21 mouse cellular contexts compared by ENCODE assay signal in the genomic region with DNA sequence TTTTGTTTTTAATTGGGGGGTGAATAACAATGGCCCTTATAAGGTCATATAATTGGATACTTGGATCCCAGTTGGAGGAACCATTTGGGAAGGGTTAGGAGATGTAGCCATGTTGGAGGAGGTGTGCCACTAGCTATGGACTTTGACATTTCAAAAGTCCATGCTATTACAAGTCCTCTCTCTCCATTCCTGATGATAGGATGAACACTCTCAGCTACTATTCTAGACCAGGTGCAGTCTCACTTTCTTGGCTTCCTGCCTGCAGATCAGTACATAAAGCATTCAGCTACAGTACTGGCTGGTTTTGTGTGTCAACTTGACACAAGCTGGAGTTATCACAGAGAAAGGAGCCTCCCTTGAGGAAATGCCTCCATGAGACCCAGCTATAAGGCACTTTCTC.
"Had no signal": no experiment of that assay in that cellular context is flagged by ENCODE, and none has a peak within 500 bp of the region (broad histone marks: within the 10 kb centered on the region; RNA-seq: fewer than 3 reads in every experiment).

No protein-coding gene starts in this region.

- H3K36me3 ChIP-seq: kidney, embryonic 15.5 days; lung, embryonic 15.5 days; midbrain, embryonic 12.5 days; midbrain, embryonic 15.5 days; stomach, embryonic 15.5 days had no signal

- H3K4me2 ChIP-seq: kidney, embryonic 15.5 days; liver, embryonic 11.5 days; lung, embryonic 15.5 days; midbrain, embryonic 12.5 days; midbrain, embryonic 15.5 days; stomach, embryonic 15.5 days had no signal

- H3K4me3 ChIP-seq: kidney, embryonic 15.5 days; left cerebral cortex, adult 2 months; lung, embryonic 15.5 days; midbrain, embryonic 12.5 days; midbrain, embryonic 15.5 days; myocyte; stomach, embryonic 15.5 days had no signal

- H3K4me1 ChIP-seq: kidney, embryonic 15.5 days; lung, embryonic 15.5 days; midbrain, embryonic 12.5 days; midbrain, embryonic 15.5 days; stomach, embryonic 15.5 days had no signal

- H3K9ac ChIP-seq: kidney, embryonic 15.5 days; liver, embryonic 14.5 days; lung, embryonic 15.5 days; midbrain, embryonic 12.5 days; midbrain, embryonic 15.5 days; stomach, embryonic 15.5 days had no signal

- ATAC-seq: midbrain, embryonic 15.5 days had no signal

- H3K27me3 ChIP-seq: kidney, embryonic 15.5 days; lung, embryonic 15.5 days; midbrain, embryonic 12.5 days; midbrain, embryonic 15.5 days; stomach, embryonic 15.5 days had no signal

- DNase-seq: kidney, adult 11 months; kidney, adult 8-10 months; kidney, postnatal 10 days; kidney, postnatal 36 days; layer of hippocampus, postnatal 36 days; lung, adult 18-20 months; lung, postnatal 14 days; right cerebral cortex, postnatal 4 days; spleen, adult 18-20 months; thymus, adult 18-20 months; thymus, postnatal 36 days had no signal

- H3K27ac ChIP-seq: kidney, embryonic 15.5 days; left cerebral cortex, adult 2 months; liver, embryonic 14.5 days; lung, embryonic 15.5 days; macrophage; midbrain, embryonic 12.5 days; midbrain, embryonic 15.5 days; stomach, embryonic 15.5 days had no signal

- H3K9me3 ChIP-seq: kidney, embryonic 15.5 days; lung, embryonic 15.5 days; midbrain, embryonic 12.5 days; midbrain, embryonic 15.5 days; stomach, embryonic 15.5 days had no signal
